Comparison of ENCODE assay signal across 10 mouse cellular contexts in genomic region chr7:80199851-80200587, GRCm38 (mm10). TPM values are rescaled to one million over a fixed set of nuclear protein-coding genes. Genes with fewer than 3 reads are reported as not detected.
DNase-seq lines count a peak whose midpoint lies in the region; ATAC-seq and TF ChIP-seq lines count a peak whose summit lies in the region.
"Had no signal": no experiment of that assay in that cellular context is flagged by ENCODE, and none has a peak within 500 bp of the region (broad histone marks: within the 10 kb centered on the region; RNA-seq: fewer than 3 reads in every experiment).

No protein-coding gene starts in this region.

- H3K4me3 ChIP-seq in heart, embryonic 15.5 days = no peak overlapping the region; the same call in 1 of the 2 replicates
- H3K4me3 ChIP-seq in heart, embryonic 10.5 days = no peak overlapping the region
- peak overlapping the region; percentile 87 for H3K4me3 ChIP-seq in brown adipose tissue, adult 24 weeks (ENCODE audit: insufficient read depth, low read depth, low read length)
- peak overlapping the region; percentile 72 for H3K4me3 ChIP-seq in hindbrain, postnatal 0 days (ENCODE audit: low read length)
- peak overlapping the region; percentile 77 for H3K4me3 ChIP-seq in midbrain, embryonic 15.5 days

- H3K9me3 ChIP-seq in heart, embryonic 15.5 days (replicated peaks) = no peaks in the 10 kb centered on the region
- H3K9me3 ChIP-seq in heart, embryonic 10.5 days = no peaks in the 10 kb centered on the region
- H3K9me3 ChIP-seq in hindbrain, postnatal 0 days (ENCODE audit: low read length) = no peaks in the 10 kb centered on the region
- H3K9me3 ChIP-seq in midbrain, embryonic 15.5 days = no peaks in the 10 kb centered on the region

- no peak for ATAC-seq in heart, embryonic 15.5 days (replicated peaks; ENCODE audit: insufficient number of reproducible peaks, insufficient read depth, low FRiP score, low read depth)
- no peak for ATAC-seq in hindbrain, postnatal 0 days
- no peak for ATAC-seq in midbrain, embryonic 15.5 days (replicated peaks)
- ATAC-seq: CD4-positive, CD25-positive, alpha-beta regulatory T cell, adult 4 months had no signal

- no peaks in the 10 kb centered on the region for H3K27me3 ChIP-seq in heart, embryonic 15.5 days
- no peaks in the 10 kb centered on the region for H3K27me3 ChIP-seq in heart, embryonic 10.5 days (ENCODE audit: insufficient read depth, poor library complexity, severe bottlenecking)
- no peaks in the 10 kb centered on the region for H3K27me3 ChIP-seq in hindbrain, postnatal 0 days (ENCODE audit: insufficient read depth, low read length)
- no peaks in the 10 kb centered on the region for H3K27me3 ChIP-seq in midbrain, embryonic 15.5 days (replicated peaks)

- H3K4me1 ChIP-seq in heart, embryonic 15.5 days (replicated peaks) = peaks cover 55% of the 10 kb centered on the region
- H3K4me1 ChIP-seq in heart, embryonic 10.5 days = peaks cover 39% of the 10 kb centered on the region
- H3K4me1 ChIP-seq in brown adipose tissue, adult 24 weeks (ENCODE audit: control insufficient read depth, insufficient read depth, insufficient read length, low read length) = peaks cover 26% of the 10 kb centered on the region
- H3K4me1 ChIP-seq in hindbrain, postnatal 0 days (ENCODE audit: insufficient read depth, low read length) = peaks cover 42% of the 10 kb centered on the region
- peaks cover 70% of the 10 kb centered on the region for H3K4me1 ChIP-seq in midbrain, embryonic 15.5 days

- H3K36me3 ChIP-seq in heart, embryonic 15.5 days = no peaks in the 10 kb centered on the region
- H3K36me3 ChIP-seq in heart, embryonic 10.5 days = peaks cover 8% of the 10 kb centered on the region; the same call in 1 of the 2 replicates
- H3K36me3 ChIP-seq in hindbrain, postnatal 0 days (ENCODE audit: insufficient read depth, low read length) = no peaks in the 10 kb centered on the region
- H3K36me3 ChIP-seq in midbrain, embryonic 15.5 days (replicated peaks) = no peaks in the 10 kb centered on the region

- H3K9ac ChIP-seq in heart, embryonic 15.5 days = no peak overlapping the region
- peak overlapping the region; percentile 81; the same call in 1 of the 2 replicates for H3K9ac ChIP-seq in hindbrain, postnatal 0 days (replicated peaks; ENCODE audit: low read length)
- no peak overlapping the region for H3K9ac ChIP-seq in midbrain, embryonic 15.5 days

- TF ChIP-seq CTCF in hindbrain, postnatal 0 days (IDR thresholded peaks at IDR 0.05; ENCODE audit: low read depth) = no peak

- no peak for DNase-seq in heart, embryonic 10.5 days (ENCODE audit: low spot score)
- DNase-seq in hindbrain, postnatal 0 days (ENCODE audit: low spot score) = no peak
- DNase-seq in retina, postnatal 1 day = no peak
- DNase-seq in thymus, postnatal 14 days = no peak
- no peak for DNase-seq in right cerebral cortex, postnatal 36 days (ENCODE audit: low spot score in 2 of 2)
- DNase-seq: kidney, postnatal 4 days had no signal

- no peak overlapping the region for H3K27ac ChIP-seq in heart, embryonic 15.5 days
- no peak overlapping the region for H3K27ac ChIP-seq in heart, embryonic 10.5 days
- peak overlapping the region; percentile 51 for H3K27ac ChIP-seq in brown adipose tissue, adult 24 weeks (replicated peaks; ENCODE audit: low read depth, low read length)
- H3K27ac ChIP-seq in hindbrain, postnatal 0 days = no peak overlapping the region
- H3K27ac ChIP-seq in midbrain, embryonic 15.5 days = no peak overlapping the region

- WGBS in heart, embryonic 15.5 days = 82% methylated on average over 11 of the region's 11 CpGs
- 76% methylated on average over 11 of the region's 11 CpGs for WGBS in heart, embryonic 10.5 days
- WGBS in hindbrain, postnatal 0 days = 69% methylated on average over 11 of the region's 11 CpGs
- WGBS in midbrain, embryonic 15.5 days = 78% methylated on average over 11 of the region's 11 CpGs

- H3K4me2 ChIP-seq in heart, embryonic 15.5 days = peak overlapping the region; percentile 89; the same call in 1 of the 2 replicates
- H3K4me2 ChIP-seq in hindbrain, postnatal 0 days (ENCODE audit: low read depth, low read length) = peak overlapping the region; percentile 77
- peak overlapping the region; percentile 76 for H3K4me2 ChIP-seq in midbrain, embryonic 15.5 days

RNA-seq across cellular contexts. Expression of gene Sema4b, which starts 13.4 kb away (rescaled TPM):
- polyA plus RNA-seq in heart, embryonic 15.5 days (2015; fragmentation: Nextera tagmentation; extraction: Ambion mirVana) = 12.4 and 14.0 TPM in 2 replicates
- 7.8 and 8.9 TPM in 2 replicates for polyA plus RNA-seq in heart, embryonic 10.5 days (2016; fragmentation: Nextera tagmentation; extraction: Ambion mirVana)
- 13.1 and 15.1 TPM in 2 replicates for polyA plus RNA-seq in brown adipose tissue, adult 24 weeks (2012; ENCODE audit: insufficient read depth, insufficient read length, missing spikeins)
- 47.5 and 49.5 TPM in 2 replicates for total RNA-seq in hindbrain, postnatal 0 days (2014; rRNA removed)
- 26.6 and 28.1 TPM in 2 replicates for polyA plus RNA-seq in hindbrain, postnatal 0 days (2015; fragmentation: Nextera tagmentation; extraction: Ambion mirVana)
- 26.9 and 27.0 TPM in 2 replicates for polyA plus RNA-seq in midbrain, embryonic 15.5 days (2015; fragmentation: Nextera tagmentation; extraction: Ambion mirVana)

RNA-seq across cellular contexts. Expression of gene Cib1, which starts 32.6 kb away (rescaled TPM):
- 48.7 and 65.4 TPM in 2 replicates for polyA plus RNA-seq in heart, embryonic 15.5 days (2015; fragmentation: Nextera tagmentation; extraction: Ambion mirVana)
- 61.9 and 74.9 TPM in 2 replicates for polyA plus RNA-seq in heart, embryonic 10.5 days (2016; fragmentation: Nextera tagmentation; extraction: Ambion mirVana)
- polyA plus RNA-seq in brown adipose tissue, adult 24 weeks (2012; ENCODE audit: insufficient read depth, insufficient read length, missing spikeins) = 56.7 and 63.4 TPM in 2 replicates
- total RNA-seq in hindbrain, postnatal 0 days (2014; rRNA removed) = 33.5 and 34.1 TPM in 2 replicates
- polyA plus RNA-seq in hindbrain, postnatal 0 days (2015; fragmentation: Nextera tagmentation; extraction: Ambion mirVana) = 49.9 and 55.6 TPM in 2 replicates
- 28.5 and 29.7 TPM in 2 replicates for polyA plus RNA-seq in midbrain, embryonic 15.5 days (2015; fragmentation: Nextera tagmentation; extraction: Ambion mirVana)

RNA-seq across cellular contexts. Expression of gene Gdpgp1, which starts 32.6 kb away (rescaled TPM):
- polyA plus RNA-seq in heart, embryonic 15.5 days (2015; fragmentation: Nextera tagmentation; extraction: Ambion mirVana) = 2.7 and 3.8 TPM in 2 replicates
- 5.2 and 5.8 TPM in 2 replicates for polyA plus RNA-seq in heart, embryonic 10.5 days (2016; fragmentation: Nextera tagmentation; extraction: Ambion mirVana)
- 0.71 and 2.9 TPM in 2 replicates for polyA plus RNA-seq in brown adipose tissue, adult 24 weeks (2012; ENCODE audit: insufficient read depth, insufficient read length, missing spikeins)
- 5.5 and 6.8 TPM in 2 replicates for total RNA-seq in hindbrain, postnatal 0 days (2014; rRNA removed)
- 2.3 and 2.8 TPM in 2 replicates for polyA plus RNA-seq in hindbrain, postnatal 0 days (2015; fragmentation: Nextera tagmentation; extraction: Ambion mirVana)
- 4.5 and 5.3 TPM in 2 replicates for polyA plus RNA-seq in midbrain, embryonic 15.5 days (2015; fragmentation: Nextera tagmentation; extraction: Ambion mirVana)

RNA-seq across cellular contexts. Expression of gene Ttll13, which starts 46.2 kb away (rescaled TPM):
- polyA plus RNA-seq in heart, embryonic 15.5 days (2015; fragmentation: Nextera tagmentation; extraction: Ambion mirVana) = 0.63 and 1.2 TPM in 2 replicates
- 0.54 and 0.84 TPM in 2 replicates for polyA plus RNA-seq in heart, embryonic 10.5 days (2016; fragmentation: Nextera tagmentation; extraction: Ambion mirVana)
- polyA plus RNA-seq in brown adipose tissue, adult 24 weeks (2012; ENCODE audit: insufficient read depth, insufficient read length, missing spikeins) = not detected in 2 replicates
- 0.61 and 0.73 TPM in 2 replicates for total RNA-seq in hindbrain, postnatal 0 days (2014; rRNA removed)
- polyA plus RNA-seq in hindbrain, postnatal 0 days (2015; fragmentation: Nextera tagmentation; extraction: Ambion mirVana) = 1.8 and 2.7 TPM in 2 replicates
- 2.1 and 2.9 TPM in 2 replicates for polyA plus RNA-seq in midbrain, embryonic 15.5 days (2015; fragmentation: Nextera tagmentation; extraction: Ambion mirVana)

Comparison
In these comparisons a context has a peak if more than half of its experiments do, and no peak if none do; other contexts are left out.
1. H3K4me3 ChIP-seq: peak in brown adipose tissue, adult 24 weeks (single experiment), hindbrain, postnatal 0 days (single experiment) and midbrain, embryonic 15.5 days (single experiment); none in heart, embryonic 15.5 days (single experiment) and heart, embryonic 10.5 days (single experiment).
2. Peak in every context shown above with its lines, with median percentiles within 50 percentile points of each other: H3K4me2 ChIP-seq.